ENCODE assay signal across 13 mouse cellular contexts in the genomic region with DNA sequence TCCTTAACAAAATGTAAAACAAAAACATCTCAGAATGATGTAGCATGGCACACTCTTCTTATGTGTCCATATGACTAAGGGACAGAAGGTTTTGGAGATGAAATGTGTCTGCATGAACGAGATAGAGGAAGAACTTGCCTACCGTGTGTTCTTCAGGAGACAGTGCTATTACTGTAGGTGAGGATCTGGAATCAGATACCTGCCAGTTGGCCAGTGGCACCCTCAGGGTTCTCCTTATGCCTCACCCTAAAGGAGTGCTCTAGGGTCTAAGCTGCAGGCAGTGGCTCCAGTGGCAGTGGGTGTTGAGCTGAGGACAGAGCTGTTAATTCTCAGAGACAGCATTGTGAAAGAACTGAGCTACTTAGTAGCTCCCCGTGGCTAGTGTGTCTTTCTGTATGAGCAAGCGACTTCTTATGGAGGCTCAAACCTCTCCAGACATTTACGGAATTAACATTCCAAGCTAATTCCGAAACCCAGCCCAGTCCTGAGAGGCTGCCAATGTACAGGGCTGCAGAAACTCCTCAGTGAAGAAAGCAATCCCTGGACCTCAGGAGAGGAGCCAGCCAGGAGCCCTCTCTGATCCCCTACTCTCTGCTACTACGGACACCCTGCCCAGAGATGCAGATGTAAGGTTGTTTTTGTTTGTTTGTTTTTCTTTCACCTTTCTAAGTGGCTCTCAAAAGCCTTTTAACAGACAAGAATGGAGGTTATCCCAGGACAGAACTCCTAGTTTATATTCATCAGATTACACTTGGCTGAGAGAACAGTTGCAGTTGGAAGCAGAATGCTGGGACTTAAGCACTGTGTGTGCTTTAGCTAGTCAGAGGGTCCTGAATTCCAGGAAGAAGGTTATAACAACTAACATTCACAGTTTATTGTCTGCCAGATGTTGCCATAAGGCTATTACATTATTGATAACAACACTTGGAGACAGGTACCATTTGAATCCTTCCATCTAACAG. TPM values are rescaled to one million over a fixed set of nuclear protein-coding genes. Genes with fewer than 3 reads are reported as not detected.
A peak's percentile ranks its signal among the peaks of the same experiment; 100 is the strongest.
DNase-seq lines count a peak whose midpoint lies in the region; ATAC-seq and TF ChIP-seq lines count a peak whose summit lies in the region.
"Had no signal": no experiment of that assay in that cellular context is flagged by ENCODE, and none has a peak within 500 bp of the region (broad histone marks: within the 10 kb centered on the region; RNA-seq: fewer than 3 reads in every experiment).

No protein-coding gene starts in this region.

- H3K4me3 ChIP-seq in left cerebral cortex, adult 2 months = no peak overlapping the region
- H3K4me3 ChIP-seq: embryonic facial prominence, embryonic 12.5 days; limb, embryonic 13.5 days; myocyte; stomach, embryonic 15.5 days had no signal

- H3K27ac ChIP-seq in left cerebral cortex, adult 2 months = peak overlapping the region; percentile 64
- H3K27ac ChIP-seq: embryonic facial prominence, embryonic 12.5 days; limb, embryonic 13.5 days; stomach, embryonic 15.5 days had no signal

- no peak for TF ChIP-seq CTCF in left cerebral cortex, adult 2 months (IDR thresholded peaks at IDR 0.05)

- intact Hi-C loops in left cerebral cortex, adult 2 months (cut with DNase I) = loop anchor here (10.0 kb wide), 1 partner anchor 245 kb away; no protein-coding TSS in a partner anchor
- intact Hi-C loops in left cerebral cortex, postnatal 36 days (cut with DNase I) = loop anchor here (5.0 kb wide), 1 partner anchor 78 kb away; no protein-coding TSS in a partner anchor
- intact Hi-C loops in heart, postnatal 25 days (cut with DNase I) = loop anchor here (2.0 to 10.0 kb wide), 3 partner anchors 79 to 228 kb away; no protein-coding TSS in a partner anchor

- DNase-seq in cerebellum, adult 11-12 months = peak; percentile 6
- DNase-seq in cerebellum, adult 9-10 months = no peak
- no peak for DNase-seq in left cerebral cortex, adult 2 months (ENCODE audit: extremely low spot score in 1 of 2, low spot score in 2 of 2)
- DNase-seq in left cerebral cortex, postnatal 36 days (ENCODE audit: low spot score in 2 of 2) = no peak
- peak; percentile 35 for DNase-seq in heart, postnatal 25 days (ENCODE audit: low spot score)
- peak; percentile 27 for DNase-seq in skeletal muscle tissue, adult 2 months (ENCODE audit: low read depth, low spot score)
- DNase-seq in spleen, adult 18-20 months = no peak

- no peak for ATAC-seq in monocyte, adult 5-6 weeks (replicated peaks; ENCODE audit: insufficient number of reproducible peaks, low FRiP score, low TSS enrichment, poor library complexity, severe bottlenecking)
- ATAC-seq: activated CD4-positive, CD25-positive, alpha-beta regulatory T cell, adult 4 months had no signal

RNA-seq across cellular contexts. Expression of a gene that starts 21.8 kb away (rescaled TPM):
- total RNA-seq in left cerebral cortex, adult 2 months (2021) = 100 to 1,000 TPM; 601 to 602 TPM
- total RNA-seq in left cerebral cortex, postnatal 36 days (2021) = 100 to 1,000 TPM; 587 to 631 TPM
- 100 to 1,000 TPM; 487 to 529 TPM for total RNA-seq in heart, postnatal 25 days (2021)
- total RNA-seq in monocyte, adult 5-6 weeks (2017) = 99.6 to 222 TPM (median 123 TPM) in 3 replicates

Comparison
In these comparisons a context has a peak if more than half of its experiments do, and no peak if none do; other contexts are left out.
1. DNase-seq: peak in cerebellum, adult 11-12 months (single experiment), heart, postnatal 25 days (single experiment) and skeletal muscle tissue, adult 2 months (single experiment); none in cerebellum, adult 9-10 months (single experiment), left cerebral cortex, adult 2 months (0 of 2), left cerebral cortex, postnatal 36 days (0 of 2) and spleen, adult 18-20 months (0 of 2).